Mouse (Mus musculus): ENCODE measurements around the gene Ldah.
A peak's percentile ranks its signal among the peaks of the same experiment; 100 is the strongest.

Gene Ldah

DNA sequence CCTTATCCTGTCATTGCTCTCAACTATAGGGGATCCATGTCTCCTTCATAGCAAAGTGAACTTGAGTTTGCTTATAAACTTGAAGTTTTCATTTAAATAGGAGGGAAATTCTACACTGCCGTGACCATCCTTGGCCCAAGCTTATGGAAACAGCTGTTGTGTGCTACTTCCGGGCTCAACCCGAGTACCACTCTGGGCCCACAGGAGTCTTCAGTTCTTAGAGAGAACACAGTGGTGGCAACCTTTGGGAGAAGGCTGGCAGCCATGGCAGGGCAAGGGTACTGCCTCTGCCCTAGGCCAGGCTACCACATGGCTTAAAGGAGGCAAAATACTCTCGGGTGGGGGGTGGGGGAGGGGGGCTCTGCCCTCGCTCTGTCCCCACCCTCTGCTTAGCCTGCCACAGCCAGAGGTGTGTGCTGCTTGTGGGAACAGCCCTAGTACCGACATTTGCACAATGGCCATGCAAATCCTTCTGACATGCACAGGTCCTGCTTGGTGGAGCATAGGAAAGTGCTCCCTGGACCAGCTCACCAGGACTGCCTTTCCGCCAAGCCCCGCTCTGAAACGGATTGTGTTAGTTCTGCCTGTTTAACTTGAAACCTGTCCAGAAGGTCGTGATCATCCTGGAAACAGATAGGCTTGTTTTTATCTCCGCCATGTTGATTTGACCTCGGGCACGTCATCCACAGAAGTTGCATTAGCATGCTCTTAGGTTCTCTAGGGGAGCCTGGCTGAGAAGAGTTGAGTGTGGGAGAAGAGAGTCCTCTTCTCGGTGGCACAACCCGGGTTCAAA, 73.5 kb downstream of the Ldah start:
- no peak for DNase-seq (ENCODE audit: low read depth)

DNA sequence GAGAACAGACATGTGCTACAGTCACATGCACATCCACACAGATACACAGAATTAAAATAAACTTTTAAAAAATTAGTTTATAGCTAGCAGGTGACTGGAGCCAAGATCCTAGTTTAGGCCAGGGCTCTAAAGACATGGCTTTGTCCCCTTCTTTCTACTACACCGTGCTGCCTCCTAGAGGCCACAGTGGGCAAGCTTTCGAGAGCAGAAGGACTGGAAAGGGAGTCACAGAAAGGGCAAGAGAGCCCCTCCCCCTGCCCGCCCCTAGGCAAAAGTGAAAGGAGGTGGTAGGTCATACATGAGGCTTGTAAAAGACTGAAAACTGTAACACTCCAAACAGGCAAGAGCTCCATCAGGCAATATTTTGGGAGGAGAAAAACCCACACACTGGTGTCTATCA, 80.1 kb downstream of the Ldah start:
- peak; percentile 36 for DNase-seq (ENCODE audit: low read depth)

DNA sequence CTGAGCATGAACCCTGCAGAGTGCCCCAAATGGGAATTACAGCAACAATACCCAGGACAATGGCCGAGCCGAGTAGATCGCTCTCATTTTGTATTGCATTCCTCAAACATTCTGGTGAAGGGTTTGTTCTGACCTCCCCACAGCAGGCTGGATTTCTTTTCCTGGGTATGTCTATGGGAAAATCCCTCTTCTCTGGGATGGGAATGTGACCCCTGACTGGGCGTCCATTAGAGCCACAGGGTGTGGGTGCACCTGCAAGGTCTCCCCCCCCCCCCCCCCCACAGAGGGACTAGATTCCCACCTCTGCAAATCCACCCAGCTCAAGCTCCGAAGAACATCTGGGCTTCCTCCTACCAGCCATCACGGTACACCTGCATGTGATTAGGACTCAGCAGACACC, 81.2 kb downstream of the Ldah start:
- no peak for DNase-seq (ENCODE audit: low read depth)

DNA sequence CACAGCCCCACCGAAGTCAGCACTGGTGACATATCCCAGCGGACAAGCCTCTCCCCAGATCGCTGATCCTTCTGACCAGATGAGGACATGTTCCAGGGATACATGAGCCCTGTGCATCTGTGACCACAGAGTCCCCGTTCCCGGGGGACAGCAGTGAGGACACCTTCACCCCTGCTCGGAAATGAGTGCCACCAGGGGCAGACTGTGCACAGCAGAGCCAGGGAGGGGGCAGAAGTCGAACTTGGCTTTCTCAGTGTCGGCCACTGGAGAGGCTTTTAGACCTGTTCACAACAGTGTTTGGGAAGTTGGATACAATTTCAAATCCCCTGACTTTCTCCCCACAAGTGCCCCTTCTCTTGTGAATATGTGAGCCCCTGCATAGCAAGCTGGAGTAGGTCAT, 81.6 kb downstream of the Ldah start:
- no peak for DNase-seq (ENCODE audit: low read depth)

DNA sequence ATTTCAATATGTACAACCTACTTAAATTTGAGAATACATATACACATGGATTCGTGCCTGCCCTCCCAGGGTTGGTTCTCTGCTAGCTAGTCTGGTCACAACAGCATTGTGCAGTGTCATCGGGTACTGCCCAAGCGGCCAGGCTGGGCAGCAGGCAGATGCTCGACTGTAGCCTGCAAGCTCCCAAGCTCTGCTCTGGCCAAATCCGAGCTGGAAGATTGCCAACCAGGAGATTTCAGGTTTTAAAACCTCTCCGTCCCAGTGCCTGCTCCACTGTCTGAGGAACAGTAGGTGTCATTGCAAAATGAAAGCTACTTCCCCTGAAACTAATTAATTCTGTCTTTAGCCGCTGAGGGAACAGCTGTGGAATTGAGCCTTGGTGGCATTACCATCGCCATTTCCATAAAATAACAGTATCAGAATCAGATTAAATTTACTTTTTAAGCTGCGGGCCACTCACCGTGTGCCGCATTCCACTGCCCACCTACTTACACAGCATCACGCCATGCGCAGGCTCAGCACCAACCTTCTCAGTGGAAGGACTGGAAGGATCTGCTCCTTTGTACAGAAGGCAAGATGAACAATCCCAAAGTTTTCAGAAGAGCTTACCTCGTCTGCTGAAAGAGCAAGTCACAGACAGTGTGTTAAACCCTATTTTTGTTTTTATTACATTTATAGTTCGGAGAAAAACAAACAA, 83.4 kb downstream of the Ldah start:
- DNase-seq (ENCODE audit: low read depth) = no peak

DNA sequence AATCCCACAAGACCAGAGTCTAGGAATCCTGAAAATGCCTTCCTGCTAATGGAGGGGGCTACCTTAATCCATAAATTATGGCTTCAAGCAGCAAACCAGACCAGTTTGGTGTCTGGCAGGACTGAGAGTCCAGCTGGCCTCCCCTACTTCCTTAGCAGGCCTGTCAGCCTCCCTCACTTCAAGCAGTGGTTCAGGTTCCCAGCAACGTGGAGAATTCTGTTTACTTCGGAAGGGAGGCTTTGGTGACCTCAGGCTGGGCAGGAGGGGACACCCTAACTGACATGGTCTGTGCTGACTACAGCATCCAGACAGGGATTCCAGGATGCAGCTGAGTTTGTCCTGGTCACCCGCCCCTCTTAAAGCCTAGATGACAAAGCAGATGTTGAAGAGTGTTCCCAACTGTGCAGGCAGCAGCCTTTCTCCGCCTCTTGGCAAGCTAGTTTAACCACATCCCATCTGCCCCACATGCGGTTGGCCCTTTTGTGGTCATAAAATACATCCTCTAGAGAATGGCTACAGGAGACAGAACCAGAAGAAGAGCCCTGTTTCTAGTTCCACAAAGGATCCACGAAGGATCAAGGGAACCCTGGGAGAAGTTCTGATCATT, 87.5 kb downstream of the Ldah start:
- no peak for DNase-seq (ENCODE audit: low read depth)

DNA sequence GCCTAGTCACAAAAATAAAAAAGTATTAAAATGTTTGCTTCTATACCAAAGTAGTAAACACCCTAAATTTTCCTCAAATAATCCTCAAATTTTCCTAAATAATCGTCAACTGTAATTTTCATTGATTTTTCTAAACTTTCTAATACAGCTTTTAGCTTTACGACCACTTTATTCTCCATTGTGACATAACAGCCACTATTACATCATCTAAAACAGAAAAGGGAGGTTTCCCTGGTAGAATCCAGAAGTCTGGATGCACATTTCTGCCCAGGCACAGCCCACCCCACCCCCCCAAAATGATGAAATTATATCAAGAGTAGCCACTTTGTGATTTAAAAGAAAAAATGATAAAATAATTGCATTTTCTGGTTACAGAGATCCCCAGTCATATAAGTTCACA, 88.2 kb downstream of the Ldah start:
- DNase-seq (ENCODE audit: low read depth) = no peak

DNA sequence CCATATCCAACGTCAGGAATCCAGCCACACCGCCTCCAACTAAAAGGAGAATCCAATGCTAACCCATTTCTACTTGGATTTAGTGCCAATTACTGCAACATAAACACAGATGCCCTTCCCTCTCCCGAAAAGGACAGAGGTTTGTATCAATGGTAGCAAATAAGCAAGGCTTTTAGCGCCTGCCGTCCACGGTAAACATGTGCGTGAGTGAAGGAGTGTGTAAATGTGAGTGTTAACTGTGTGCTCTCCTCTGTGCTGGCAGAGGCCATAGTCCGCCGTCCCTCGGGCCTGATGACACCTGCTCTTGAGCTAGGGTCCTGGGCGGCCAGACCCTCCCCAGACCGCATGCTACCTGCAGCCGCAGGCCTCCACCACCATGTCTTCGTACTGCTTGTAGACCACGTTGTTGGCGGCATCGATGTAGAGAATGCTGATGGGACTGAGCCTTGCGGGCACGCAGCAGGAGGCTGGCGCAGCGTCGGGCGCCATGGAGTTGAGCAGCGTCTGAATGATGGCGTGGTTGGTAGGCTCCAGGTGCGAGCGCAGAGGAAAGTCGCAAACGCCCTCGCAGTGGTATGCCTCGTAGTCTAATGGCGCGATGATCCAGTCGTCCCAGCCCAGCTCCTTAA, 89.8 kb downstream of the Ldah start:
- DNase-seq (ENCODE audit: low read depth) = no peak

DNA sequence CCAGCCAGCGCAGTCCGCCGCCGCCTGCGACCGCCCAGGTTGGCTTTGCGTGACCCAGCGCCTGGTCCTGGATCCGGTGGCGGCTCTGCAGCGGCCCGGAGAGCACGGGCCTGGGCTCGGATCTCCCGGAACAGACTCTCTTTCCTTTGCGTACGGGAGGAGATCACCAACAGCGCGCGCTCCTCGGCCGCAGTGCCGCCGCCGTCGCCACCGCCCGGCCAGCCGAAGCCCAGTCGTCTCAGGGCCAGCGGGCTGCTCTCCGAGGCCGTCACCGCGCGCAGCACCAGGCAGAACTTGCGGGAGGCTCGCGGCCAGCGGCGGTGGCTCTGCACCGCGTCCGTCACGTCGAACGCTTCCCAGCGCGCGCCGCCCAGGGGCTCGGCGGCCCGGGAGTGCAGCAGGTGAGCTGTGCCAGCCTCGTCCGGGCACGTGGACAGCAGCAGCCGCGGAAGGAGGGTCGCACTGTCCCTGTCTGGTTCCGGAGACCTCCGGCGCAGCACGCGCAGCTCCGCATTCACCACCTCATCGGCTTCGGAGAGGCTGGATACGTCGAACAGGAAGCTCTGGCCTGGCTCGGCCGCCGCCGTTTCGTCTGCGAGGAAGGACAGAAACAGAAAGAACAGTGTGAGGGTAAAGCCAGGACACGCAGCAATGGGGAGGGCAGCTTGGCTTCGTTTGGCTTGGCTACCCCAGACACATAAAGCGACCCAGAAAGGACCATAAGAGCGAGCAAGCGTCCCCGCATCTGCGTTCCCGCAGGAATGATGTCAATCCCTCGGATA, 90.6 kb downstream of the Ldah start:
- no peak for DNase-seq (ENCODE audit: low read depth)

DNA sequence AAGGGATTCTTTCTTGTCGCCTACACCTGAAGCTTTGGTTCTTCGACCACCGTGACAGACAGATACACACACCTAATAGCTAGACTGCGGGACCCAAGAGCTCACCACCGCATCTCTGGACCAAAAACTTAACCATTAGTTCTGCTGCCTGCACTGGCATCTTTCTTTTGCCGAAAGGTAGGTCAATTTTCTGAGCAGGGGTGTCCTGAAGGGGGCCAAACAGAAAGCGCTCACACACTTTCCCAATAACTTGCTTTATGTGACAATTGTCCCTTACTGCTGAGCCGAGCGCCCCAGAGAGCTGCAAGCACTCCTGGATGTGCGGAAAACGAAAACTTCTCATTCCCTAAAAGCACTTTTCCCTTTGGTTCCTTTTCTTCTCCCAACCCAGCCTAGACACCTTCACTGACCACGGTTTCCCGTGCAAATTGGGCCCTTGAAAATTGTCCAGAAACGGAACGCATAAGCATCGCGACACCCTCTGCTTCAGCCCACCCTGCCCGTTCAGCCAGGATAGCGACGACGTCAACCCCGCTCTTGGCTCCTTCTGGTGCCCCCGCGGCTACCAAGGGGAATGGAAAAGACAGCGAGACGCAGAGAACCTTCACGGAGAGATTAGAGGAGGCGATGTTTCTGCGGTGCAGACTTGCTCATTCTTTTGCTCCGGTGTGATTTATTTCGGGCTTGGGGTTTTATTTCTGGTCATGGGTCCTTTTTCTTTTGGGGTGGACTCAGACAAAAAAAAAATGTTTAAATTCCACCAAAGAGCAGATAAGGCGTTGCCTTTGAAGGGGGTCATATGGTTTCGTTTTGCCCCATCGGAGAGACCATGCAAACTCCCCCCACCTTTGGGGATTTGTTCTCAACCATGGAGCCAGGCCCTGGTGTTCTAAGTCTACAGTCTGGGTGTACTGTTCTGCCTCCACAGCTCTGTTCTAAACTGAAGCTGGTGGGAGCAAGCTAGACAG, 91.5 kb downstream of the Ldah start:
- no peak for DNase-seq (ENCODE audit: low read depth)

DNA sequence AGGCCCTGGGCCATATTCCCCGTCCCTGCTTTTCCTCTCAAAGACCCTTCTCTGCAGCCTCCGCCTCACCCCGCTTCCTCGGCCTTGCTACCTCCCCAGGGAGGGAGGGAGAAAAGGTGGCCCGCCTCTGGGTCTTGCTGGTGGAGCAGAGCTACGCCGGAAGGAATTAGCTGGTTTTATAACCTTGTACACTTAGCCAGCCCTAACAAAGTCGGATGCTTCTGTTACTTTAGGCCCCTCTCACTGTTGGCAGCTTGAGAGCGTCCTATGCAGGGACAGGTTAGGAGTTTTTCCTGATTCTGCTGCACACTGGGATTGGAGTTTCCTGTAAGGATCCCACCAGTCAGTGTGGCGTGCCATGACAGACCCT, 92.2 kb downstream of the Ldah start:
- no peak for DNase-seq (ENCODE audit: low read depth)

DNA sequence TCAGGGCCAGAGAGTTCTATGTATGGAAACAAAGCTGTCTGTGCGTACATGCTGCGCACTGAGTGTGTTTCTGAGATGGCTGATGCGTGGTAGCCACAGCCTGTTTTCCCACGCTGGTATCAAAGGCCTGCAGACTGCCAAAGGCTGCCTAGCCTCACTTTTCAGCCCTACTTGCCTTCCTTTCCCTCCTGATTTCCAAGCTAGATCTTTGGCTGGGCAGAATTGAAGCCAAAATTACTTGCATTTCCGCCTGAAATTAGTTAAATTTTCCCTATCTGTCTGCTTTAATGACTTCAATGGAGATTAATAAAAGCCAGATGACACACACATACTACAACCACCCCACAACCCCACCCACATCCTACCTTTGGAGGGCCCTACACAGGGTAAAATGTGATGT, 92.6 kb downstream of the Ldah start:
- no peak for DNase-seq (ENCODE audit: low read depth)

DNA sequence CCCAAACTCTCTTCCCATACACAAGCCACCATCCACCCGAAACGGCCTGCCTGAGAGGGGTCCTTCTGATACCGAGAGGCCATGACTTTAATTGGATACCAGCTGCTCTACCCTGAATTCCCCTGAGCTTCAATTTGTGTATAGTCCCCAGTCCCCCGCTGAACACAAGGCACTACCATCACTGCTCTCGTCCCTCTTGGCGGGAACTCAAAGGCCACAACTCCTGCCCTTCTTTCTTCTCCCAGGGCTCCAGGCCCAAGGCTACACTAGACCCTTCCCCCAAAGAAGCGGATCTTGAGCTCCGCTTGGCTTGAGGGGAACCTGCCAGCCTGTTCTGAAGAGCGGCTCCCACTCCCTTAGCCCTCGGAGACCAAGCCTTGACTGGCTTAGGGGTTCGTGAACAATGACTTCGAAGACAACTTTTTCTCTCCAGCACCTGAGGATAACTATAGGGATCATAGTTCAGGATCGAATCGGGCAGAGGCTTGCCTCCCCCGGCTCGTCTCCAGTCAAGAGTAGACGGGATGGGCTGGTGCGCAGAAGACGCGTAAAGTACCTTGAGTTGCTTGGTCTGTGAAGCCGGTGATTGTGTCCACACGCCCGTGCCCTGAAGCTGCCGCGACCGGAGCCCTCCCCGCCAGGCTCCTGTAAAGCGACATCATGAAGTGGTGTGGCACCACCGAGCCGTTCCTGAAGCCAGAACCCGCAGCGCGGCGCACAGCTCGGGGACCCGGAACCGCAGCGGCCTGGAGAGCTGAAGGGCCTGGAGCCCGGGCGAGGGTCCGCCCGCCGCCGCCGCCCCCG, 93.3 kb downstream of the Ldah start:
- no peak for DNase-seq (ENCODE audit: low read depth)

DNA sequence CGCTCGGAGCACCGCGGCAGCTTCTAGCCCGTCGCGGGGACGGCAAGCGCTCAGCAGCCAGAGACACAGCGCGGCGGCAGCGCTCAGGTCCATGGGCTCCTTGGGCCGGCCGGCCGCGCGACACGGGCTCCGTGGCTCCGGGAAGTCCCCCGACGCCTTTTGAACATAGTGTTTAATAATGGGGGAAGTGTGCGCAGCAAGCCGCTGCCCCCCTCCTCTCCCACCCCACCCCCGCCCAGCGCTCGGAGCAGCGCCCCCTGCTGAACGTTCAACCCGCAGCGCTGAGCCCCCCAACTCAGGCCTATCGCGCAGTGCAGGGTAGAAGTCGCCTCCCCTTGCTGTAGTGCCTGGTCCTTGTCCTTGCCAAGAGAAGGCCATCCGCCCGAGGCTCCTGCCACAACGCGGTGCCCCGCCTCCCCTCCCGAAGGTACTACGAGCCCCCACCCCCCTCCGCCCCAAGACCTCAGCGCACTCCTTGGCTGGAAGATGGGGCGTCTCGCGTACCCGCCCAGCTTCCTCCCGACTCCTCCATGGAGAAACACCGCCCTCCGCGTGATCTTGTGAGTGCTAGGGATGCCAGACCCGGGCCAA, 94.0 kb downstream of the Ldah start, which contains the start of gene Gdf7:
Gene Gdf7 (minus strand): TSS at position 114 of the 591 bp plus-strand sequence.
- DNase-seq (ENCODE audit: low read depth) = no peak

DNA sequence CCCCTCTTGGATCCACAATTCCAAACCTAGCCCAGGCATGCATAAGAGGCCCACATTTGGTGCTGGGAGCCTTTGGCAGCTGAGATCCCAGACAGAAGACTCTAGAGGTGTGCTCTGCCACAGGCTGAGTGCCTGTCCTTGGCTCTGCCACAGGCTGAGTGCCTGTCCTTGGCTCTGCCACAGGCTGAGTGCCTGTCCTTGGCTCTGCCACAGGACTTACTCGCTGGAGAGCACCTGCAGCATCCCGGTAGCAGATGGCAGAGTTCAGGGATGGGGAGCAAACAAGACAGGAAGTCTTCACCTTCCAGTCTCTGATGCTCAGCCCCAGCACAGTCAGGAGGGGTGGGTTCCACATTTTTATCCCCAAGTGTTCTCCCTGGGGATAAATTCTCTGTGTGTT, 97.4 kb downstream of the Ldah start:
- no peak for DNase-seq (ENCODE audit: low read depth)

DNA sequence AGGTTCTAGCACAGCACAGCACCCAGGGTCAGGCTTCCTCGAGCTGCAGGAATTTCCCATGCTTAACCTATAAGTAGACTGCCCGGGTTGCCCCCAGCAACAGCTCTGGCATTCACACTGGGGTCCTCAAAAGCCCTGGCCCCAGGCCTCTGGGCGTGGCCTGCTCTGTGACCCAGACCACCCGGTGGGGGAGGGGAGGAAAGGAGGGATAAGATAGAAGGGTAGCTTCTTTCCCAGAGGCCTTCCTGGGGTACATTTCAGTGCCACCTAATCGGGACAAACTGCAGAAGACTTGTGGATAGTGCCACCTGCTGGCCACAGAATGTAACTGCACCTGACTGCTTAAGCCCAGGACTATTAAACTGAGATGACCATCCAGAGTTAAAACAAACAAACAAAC, 98.5 kb downstream of the Ldah start:
- DNase-seq (ENCODE audit: low read depth) = peak; percentile 82

DNA sequence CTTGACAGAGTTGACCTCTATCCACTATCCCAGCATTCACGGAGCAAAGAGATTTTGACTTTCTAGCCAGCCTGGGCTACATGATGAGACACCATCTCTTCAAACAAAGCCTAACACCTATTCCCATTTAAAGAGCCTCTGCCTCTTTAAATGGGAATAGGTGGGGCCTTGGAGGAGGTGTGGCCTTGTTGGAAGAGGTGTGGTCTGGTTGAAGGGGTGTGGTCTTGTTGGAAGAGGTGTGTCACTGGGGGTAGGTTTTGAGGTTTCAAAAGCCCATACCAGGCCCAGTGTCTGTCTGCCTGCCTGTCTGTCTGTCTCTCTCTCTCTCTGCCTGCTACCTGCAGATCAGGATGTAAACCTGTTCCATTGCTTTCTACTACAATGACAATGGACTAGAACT, 99.0 kb downstream of the Ldah start:
- peak; percentile 71 for DNase-seq (ENCODE audit: low read depth)

DNA sequence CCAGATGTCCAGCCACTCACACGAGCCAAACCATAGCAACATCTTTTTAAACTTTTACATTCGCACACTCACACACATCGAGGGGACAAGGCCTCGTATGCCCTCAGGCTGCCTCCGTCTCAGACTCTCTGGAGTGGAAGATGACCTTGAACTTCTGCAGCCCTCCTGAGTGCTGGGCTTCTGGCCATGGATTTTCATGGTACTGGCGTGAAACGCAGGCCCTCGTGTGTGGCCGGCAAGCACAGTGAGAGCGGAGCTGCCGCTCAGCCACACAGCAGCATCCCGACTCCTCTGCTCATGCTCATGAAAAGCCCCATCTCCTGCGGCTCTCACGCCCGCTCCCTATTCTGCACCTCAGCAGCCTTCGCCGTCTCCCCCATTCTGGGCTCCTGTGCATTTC, 103.1 kb downstream of the Ldah start:
- no peak for DNase-seq (ENCODE audit: low read depth)

DNA sequence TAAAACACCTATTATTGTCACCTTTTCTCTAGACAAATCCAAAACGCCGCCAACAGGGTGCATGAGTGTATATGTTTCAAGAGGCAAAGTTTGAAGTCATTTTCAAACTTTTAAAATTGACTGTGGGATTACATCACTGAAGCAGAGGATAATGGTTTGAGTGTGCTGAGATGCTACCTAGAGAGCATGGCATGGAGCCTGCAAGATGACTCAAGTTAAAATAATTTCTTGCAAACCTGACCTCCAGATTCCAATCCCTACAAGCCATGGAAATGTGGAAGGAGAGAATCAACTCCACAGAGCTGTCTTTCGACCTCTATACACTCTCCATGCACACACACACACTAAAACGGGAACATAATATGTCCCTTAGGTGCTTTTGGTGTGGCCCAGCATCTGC, 104.4 kb downstream of the Ldah start:
- no peak for DNase-seq (ENCODE audit: low read depth)

All from induced T-regulatory cell, adult 2 months (primary cell).